Mouse (Mus musculus): ENCODE measurements around the gene Papss1. TPM values are rescaled to one million over a fixed set of nuclear protein-coding genes. Genes with fewer than 3 reads are reported as not detected.

Papss1 gene
- 40.4 and 41.5 TPM in 2 replicates for polyA plus RNA-seq (2015; fragmentation: Nextera tagmentation; extraction: Ambion mirVana)

GRCm38 (mm10) chr3:131564430-131565256, at the start of gene Papss1:
TSS of gene Papss1 (plus strand) at chr3:131564768.
- Histone ChIP-seq H3K27ac (ENCODE audit: low read length) (peak within 1 kb of the TSS; percentile 93), H3K4me1 (ENCODE audit: control insufficient read depth, insufficient read depth, low read length) (peaks cover 7% of the 10 kb centered on the region), H3K36me3 (ENCODE audit: control insufficient read depth, insufficient read depth) (no peaks in the 10 kb centered on the region), H3K9me3 (replicated peaks; ENCODE audit: control insufficient read depth, low read length) (no peaks in the 10 kb centered on the region), H3K9ac (ENCODE audit: low read length) (peak within 1 kb of the TSS; percentile 93), H3K27me3 (ENCODE audit: control insufficient read depth, insufficient read depth, low read length) (no peaks in the 10 kb centered on the region), H3K4me3 (ENCODE audit: low read length) (peak within 1 kb of the TSS; percentile 92), H3K4me2 (ENCODE audit: low read depth, low read length) (peak within 1 kb of the TSS; percentile 78)
- WGBS: under 1% methylated on average over 73 of the region's 73 CpGs
- peak; percentile 98 for ATAC-seq (replicated peaks; ENCODE audit: extremely low read depth, insufficient read depth, low FRiP score)

- no peaks in the 10 kb centered on the region for H3K36me3 ChIP-seq (ENCODE audit: control insufficient read depth, insufficient read depth)
- WGBS: 72% methylated on average over 7 of the region's 7 CpGs
Measured at GRCm38 (mm10) chr3:131516332-131516999, 48.1 kb upstream of the Papss1 start.

GRCm38 (mm10) chr3:131517756-131518155, 46.8 kb upstream of the Papss1 start:
- WGBS: 77% methylated on average over 6 of the region's 6 CpGs
- ATAC-seq (replicated peaks; ENCODE audit: extremely low read depth, insufficient read depth, low FRiP score): no peak

More at GRCm38 (mm10) chr3:131516332-131516999, 48.1 kb upstream of the Papss1 start:
- no peak for ATAC-seq (replicated peaks; ENCODE audit: extremely low read depth, insufficient read depth, low FRiP score)
- Histone ChIP-seq H3K27ac (ENCODE audit: low read length) (no peak overlapping the region), H3K9me3 (replicated peaks; ENCODE audit: control insufficient read depth, low read length) (no peaks in the 10 kb centered on the region), H3K4me2 (ENCODE audit: low read depth, low read length) (no peak overlapping the region), H3K27me3 (ENCODE audit: control insufficient read depth, insufficient read depth, low read length) (no peaks in the 10 kb centered on the region), H3K4me1 (ENCODE audit: control insufficient read depth, insufficient read depth, low read length) (no peaks in the 10 kb centered on the region), H3K4me3 (ENCODE audit: low read length) (no peak overlapping the region), H3K9ac (ENCODE audit: low read length) (no peak overlapping the region)

GRCm38 (mm10) chr3:131521206-131521605, 43.4 kb upstream of the Papss1 start:
- H3K4me3 ChIP-seq (ENCODE audit: low read length): no peak overlapping the region
- 0 out of 2 replicates have a peak, but pooled peaks cover 2% of the 10 kb centered on the region for H3K4me1 ChIP-seq (ENCODE audit: control insufficient read depth, insufficient read depth, low read length)
- no peak overlapping the region for H3K4me2 ChIP-seq (ENCODE audit: low read depth, low read length)
- no peak overlapping the region for H3K27ac ChIP-seq (ENCODE audit: low read length)
- no peaks in the 10 kb centered on the region for H3K36me3 ChIP-seq (ENCODE audit: control insufficient read depth, insufficient read depth)
- ATAC-seq (replicated peaks; ENCODE audit: extremely low read depth, insufficient read depth, low FRiP score): no peak
- WGBS: 69% methylated on average over 4 of the region's 4 CpGs
- no peaks in the 10 kb centered on the region for H3K27me3 ChIP-seq (ENCODE audit: control insufficient read depth, insufficient read depth, low read length)
- H3K9ac ChIP-seq (ENCODE audit: low read length): no peak overlapping the region
- no peaks in the 10 kb centered on the region for H3K9me3 ChIP-seq (replicated peaks; ENCODE audit: control insufficient read depth, low read length)

More at GRCm38 (mm10) chr3:131517756-131518155, 46.8 kb upstream of the Papss1 start:
- Histone ChIP-seq H3K27me3 (ENCODE audit: control insufficient read depth, insufficient read depth, low read length) (no peaks in the 10 kb centered on the region), H3K9ac (ENCODE audit: low read length) (no peak overlapping the region), H3K4me3 (ENCODE audit: low read length) (no peak overlapping the region), H3K27ac (ENCODE audit: low read length) (no peak overlapping the region), H3K36me3 (ENCODE audit: control insufficient read depth, insufficient read depth) (no peaks in the 10 kb centered on the region), H3K4me1 (ENCODE audit: control insufficient read depth, insufficient read depth, low read length) (0 out of 2 replicates have a peak, but pooled peaks cover 2% of the 10 kb centered on the region), H3K9me3 (replicated peaks; ENCODE audit: control insufficient read depth, low read length) (no peaks in the 10 kb centered on the region), H3K4me2 (ENCODE audit: low read depth, low read length) (no peak overlapping the region)

- Histone ChIP-seq H3K4me2 (ENCODE audit: low read depth, low read length) (no peak overlapping the region), H3K9me3 (replicated peaks; ENCODE audit: control insufficient read depth, low read length) (no peaks in the 10 kb centered on the region), H3K9ac (ENCODE audit: low read length) (no peak overlapping the region), H3K27me3 (ENCODE audit: control insufficient read depth, insufficient read depth, low read length) (no peaks in the 10 kb centered on the region), H3K4me1 (ENCODE audit: control insufficient read depth, insufficient read depth, low read length) (0 out of 2 replicates have a peak, but pooled peaks cover 2% of the 10 kb centered on the region), H3K36me3 (ENCODE audit: control insufficient read depth, insufficient read depth) (no peaks in the 10 kb centered on the region), H3K27ac (ENCODE audit: low read length) (no peak overlapping the region), H3K4me3 (ENCODE audit: low read length) (no peak overlapping the region)
- ATAC-seq (replicated peaks; ENCODE audit: extremely low read depth, insufficient read depth, low FRiP score): no peak; the same call in 1 of the 2 replicates
- WGBS: 46% methylated on average over 7 of the region's 7 CpGs
Measured at GRCm38 (mm10) chr3:131522243-131522642, 42.3 kb upstream of the Papss1 start.

GRCm38 (mm10) chr3:131523749-131524148, 40.8 kb upstream of the Papss1 start:
- no peak overlapping the region for H3K4me2 ChIP-seq (ENCODE audit: low read depth, low read length)
- no peak overlapping the region for H3K9ac ChIP-seq (ENCODE audit: low read length)
- 0 out of 2 replicates have a peak, but pooled peaks cover 2% of the 10 kb centered on the region for H3K4me1 ChIP-seq (ENCODE audit: control insufficient read depth, insufficient read depth, low read length)
- no peaks in the 10 kb centered on the region for H3K9me3 ChIP-seq (replicated peaks; ENCODE audit: control insufficient read depth, low read length)
- ATAC-seq (replicated peaks; ENCODE audit: extremely low read depth, insufficient read depth, low FRiP score): no peak
- no peak overlapping the region for H3K4me3 ChIP-seq (ENCODE audit: low read length)
- H3K36me3 ChIP-seq (ENCODE audit: control insufficient read depth, insufficient read depth): no peaks in the 10 kb centered on the region
- no peak overlapping the region for H3K27ac ChIP-seq (ENCODE audit: low read length)
- WGBS: 71% methylated on average over 9 of the region's 9 CpGs
- no peaks in the 10 kb centered on the region for H3K27me3 ChIP-seq (ENCODE audit: control insufficient read depth, insufficient read depth, low read length)

GRCm38 (mm10) chr3:131524210-131524609, 40.4 kb upstream of the Papss1 start:
- no peak for ATAC-seq (replicated peaks; ENCODE audit: extremely low read depth, insufficient read depth, low FRiP score)
- Histone ChIP-seq H3K4me1 (ENCODE audit: control insufficient read depth, insufficient read depth, low read length) (0 out of 2 replicates have a peak, but pooled peaks cover 2% of the 10 kb centered on the region), H3K4me3 (ENCODE audit: low read length) (no peak overlapping the region), H3K36me3 (ENCODE audit: control insufficient read depth, insufficient read depth) (no peaks in the 10 kb centered on the region), H3K27ac (ENCODE audit: low read length) (no peak overlapping the region), H3K9ac (ENCODE audit: low read length) (no peak overlapping the region), H3K27me3 (ENCODE audit: control insufficient read depth, insufficient read depth, low read length) (no peaks in the 10 kb centered on the region), H3K4me2 (ENCODE audit: low read depth, low read length) (no peak overlapping the region), H3K9me3 (replicated peaks; ENCODE audit: control insufficient read depth, low read length) (no peaks in the 10 kb centered on the region)
- WGBS: 64% methylated on average over 5 of the region's 5 CpGs

GRCm38 (mm10) chr3:131524779-131525178, 39.8 kb upstream of the Papss1 start:
- 16% methylated on average over 11 of the region's 11 CpGs for WGBS
- H3K27me3 ChIP-seq (ENCODE audit: control insufficient read depth, insufficient read depth, low read length): no peaks in the 10 kb centered on the region
- H3K9me3 ChIP-seq (replicated peaks; ENCODE audit: control insufficient read depth, low read length): no peaks in the 10 kb centered on the region
- no peak overlapping the region for H3K4me3 ChIP-seq (ENCODE audit: low read length)
- no peak overlapping the region for H3K9ac ChIP-seq (ENCODE audit: low read length)
- no peak overlapping the region for H3K4me2 ChIP-seq (ENCODE audit: low read depth, low read length)
- no peak overlapping the region for H3K27ac ChIP-seq (ENCODE audit: low read length)
- H3K36me3 ChIP-seq (ENCODE audit: control insufficient read depth, insufficient read depth): no peaks in the 10 kb centered on the region
- 0 out of 2 replicates have a peak, but pooled peaks cover 2% of the 10 kb centered on the region for H3K4me1 ChIP-seq (ENCODE audit: control insufficient read depth, insufficient read depth, low read length)
- ATAC-seq (replicated peaks; ENCODE audit: extremely low read depth, insufficient read depth, low FRiP score): no peak

GRCm38 (mm10) chr3:131525229-131525628, 39.3 kb upstream of the Papss1 start:
- no peak overlapping the region for H3K27ac ChIP-seq (ENCODE audit: low read length)
- H3K27me3 ChIP-seq (ENCODE audit: control insufficient read depth, insufficient read depth, low read length): no peaks in the 10 kb centered on the region
- no peaks in the 10 kb centered on the region for H3K9me3 ChIP-seq (replicated peaks; ENCODE audit: control insufficient read depth, low read length)
- H3K4me2 ChIP-seq (ENCODE audit: low read depth, low read length): no peak overlapping the region
- no peaks in the 10 kb centered on the region for H3K36me3 ChIP-seq (ENCODE audit: control insufficient read depth, insufficient read depth)
- no peak overlapping the region for H3K4me3 ChIP-seq (ENCODE audit: low read length)
- ATAC-seq (replicated peaks; ENCODE audit: extremely low read depth, insufficient read depth, low FRiP score): no peak
- 68% methylated on average over 3 of the region's 3 CpGs for WGBS
- no peak overlapping the region for H3K9ac ChIP-seq (ENCODE audit: low read length)
- H3K4me1 ChIP-seq (ENCODE audit: control insufficient read depth, insufficient read depth, low read length): 0 out of 2 replicates have a peak, but pooled peaks cover 2% of the 10 kb centered on the region
